Mouse (Mus musculus): Measurements from ENCODE around the gene Bend6.

GRCm38 (mm10) chr1:33843823-33844222 lies 63.8 kb downstream of the Bend6 start:
- TF ChIP-seq ZNF384 (IDR thresholded peaks at IDR 0.05; ENCODE audit: low read depth, low read length) (no peak), ZC3H11A (IDR thresholded peaks at IDR 0.05; ENCODE audit: borderline replicate concordance, low read depth, low read length) (no peak), MAFK (IDR thresholded peaks at IDR 0.05; ENCODE audit: insufficient read depth, low read depth, low read length) (no peak), CHD2 (IDR thresholded peaks at IDR 0.05; ENCODE audit: low read depth, low read length) (no peak), HCFC1 (IDR thresholded peaks at IDR 0.05; ENCODE audit: borderline replicate concordance, insufficient read depth, low read length) (no peak)

Measured in ES-E14 (cell line).